Mouse (Mus musculus) brain, embryonic 14.5 days (tissue): ENCODE data around the gene E2f3.

Experiments
- CTCF ChIP-seq: fragments of 200-500 bp; IDR thresholded peaks from 2 replicates; pipeline ENCODE4 v1.5.1; 2012; ENCODE audit warnings: inconsistent platforms, mild to moderate bottlenecking, moderate library complexity, borderline replicate concordance; ENCODE audit not compliant: insufficient read depth, insufficient read length; ENCODE audit errors: extremely low read depth
- POLR2A ChIP-seq: fragments of 200-500 bp; IDR thresholded peaks from 2 replicates; pipeline ENCODE4 v1.6.1; 2012; ENCODE audit warnings: mild to moderate bottlenecking, inconsistent platforms, borderline replicate concordance; ENCODE audit not compliant: poor library complexity, insufficient read depth, insufficient read length, severe bottlenecking; ENCODE audit errors: extremely low read depth

DNA sequence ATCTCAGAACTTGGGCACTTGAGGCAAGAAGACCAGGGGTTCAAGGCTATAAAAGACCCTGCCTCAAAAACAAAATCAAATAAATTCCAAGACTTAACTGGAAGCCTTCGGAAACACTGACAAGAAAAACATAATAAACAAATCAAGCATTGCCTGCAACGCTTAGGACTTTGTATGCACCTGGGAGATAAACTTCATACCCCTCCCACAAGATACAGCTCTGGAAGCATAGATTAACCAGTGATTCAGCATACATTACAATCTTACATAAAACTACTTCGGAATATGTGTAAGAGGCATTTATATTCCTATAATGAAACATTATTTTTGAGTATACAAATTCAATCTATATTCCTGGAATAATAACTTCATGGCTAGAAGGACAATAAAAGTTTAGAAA, 3.5 kb downstream of the E2f3 start:
- no peak for TF ChIP-seq CTCF
- no peak for TF ChIP-seq POLR2A
